Mouse (Mus musculus) testis, adult 2 months (tissue): ENCODE measurements around the gene Rpl36-ps4.

Experiments used
- CTCF ChIP-seq: fragments of 200-500 bp; IDR thresholded peaks from 2 replicates; pipeline ENCODE4 v1.5.1; 2012; ENCODE audit warnings: low read depth, mild to moderate bottlenecking, inconsistent platforms, low read length, moderate library complexity; ENCODE audit not compliant: control insufficient read depth, insufficient read depth, insufficient replicate concordance
- POLR2A ChIP-seq: fragments of 200-500 bp; IDR thresholded peaks from 2 replicates; pipeline ENCODE4 v1.6.1; 2012; ENCODE audit warnings: low read depth, mild to moderate bottlenecking, inconsistent platforms, low read length, moderate library complexity; ENCODE audit not compliant: control insufficient read depth

DNA sequence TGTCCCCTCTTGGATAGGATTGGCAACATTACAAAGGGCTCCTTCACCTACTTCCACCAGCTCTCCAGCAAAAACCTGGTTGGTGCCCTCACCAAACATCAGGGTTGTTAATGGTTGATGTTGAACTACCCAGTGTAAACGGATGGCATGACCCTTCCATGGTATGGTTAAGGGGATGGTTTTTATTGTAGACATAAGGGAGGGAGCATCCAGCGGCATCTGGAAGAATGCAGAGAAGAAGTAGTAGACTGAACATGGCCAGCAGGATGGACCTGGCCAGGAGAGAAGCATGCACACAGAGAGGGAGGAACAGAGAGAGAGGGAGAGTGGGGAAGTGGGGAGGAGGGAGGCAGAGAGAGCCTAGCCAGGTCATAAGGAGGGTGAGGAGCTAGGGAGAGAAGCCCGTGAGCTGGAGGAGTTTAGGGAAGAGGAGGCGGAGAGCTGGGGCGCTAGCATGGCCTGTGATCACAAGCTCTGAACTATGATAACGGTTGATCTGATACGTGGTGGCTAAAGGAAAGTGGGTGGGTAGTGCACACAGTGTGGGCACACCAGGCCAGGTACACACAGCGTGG, 45.3 kb upstream of the Rpl36-ps4 start:
- no peak for TF ChIP-seq CTCF
- TF ChIP-seq POLR2A: no peak
